In the genomic region with DNA sequence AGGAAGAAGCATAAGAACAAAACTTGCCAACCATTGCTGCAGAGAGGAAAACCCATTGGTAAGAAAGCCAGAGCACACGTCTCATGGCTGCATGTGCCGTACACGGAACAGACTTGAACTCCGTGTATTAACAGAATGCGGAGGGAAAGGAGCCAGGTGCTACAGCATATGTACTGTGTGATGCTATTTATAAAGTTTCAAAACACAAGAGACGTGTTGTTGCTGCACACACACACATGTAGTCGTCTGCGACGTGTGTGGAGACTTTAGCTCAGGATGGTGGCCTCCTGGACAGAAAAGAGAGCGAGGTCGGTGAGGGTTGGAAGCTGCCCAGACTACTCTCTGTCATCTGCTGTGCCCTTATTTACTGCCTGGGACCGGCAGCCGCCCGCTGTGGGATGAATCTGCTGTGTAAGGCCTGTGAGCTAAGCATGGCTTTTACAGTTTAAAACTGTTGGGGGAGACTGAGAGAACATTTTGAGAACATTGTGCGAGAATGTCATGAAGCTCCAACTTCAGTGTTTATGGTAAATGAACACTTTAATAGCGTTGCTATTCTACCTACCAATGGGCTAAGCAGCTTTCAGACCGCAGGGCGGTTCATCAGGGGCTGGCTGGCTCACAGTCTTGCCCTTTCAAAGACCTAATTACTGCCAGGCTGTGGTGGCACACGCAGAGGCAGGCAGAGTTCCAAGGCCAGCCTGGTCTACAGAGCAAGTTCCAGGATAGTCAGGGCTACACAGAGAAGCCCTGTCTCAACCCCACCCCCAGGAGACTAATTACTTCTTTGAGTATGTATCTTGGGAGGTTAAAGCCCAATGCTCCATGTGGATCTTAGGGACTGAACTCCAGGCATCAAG, we compare ENCODE assay signal across 32 mouse cellular contexts. TPM values are rescaled to one million over a fixed set of nuclear protein-coding genes. Genes with fewer than 3 reads are reported as not detected.
DNase-seq lines count a peak whose midpoint lies in the region; ATAC-seq and TF ChIP-seq lines count a peak whose summit lies in the region.
"Had no signal": no experiment of that assay in that cellular context is flagged by ENCODE, and none has a peak within 500 bp of the region (broad histone marks: within the 10 kb centered on the region; RNA-seq: fewer than 3 reads in every experiment).

No protein-coding gene starts in this region.

- no peaks in the 10 kb centered on the region for H3K36me3 ChIP-seq in forebrain, postnatal 0 days (ENCODE audit: insufficient read depth)
- no peaks in the 10 kb centered on the region for H3K36me3 ChIP-seq in forebrain, embryonic 11.5 days (ENCODE audit: control insufficient read depth, insufficient read depth, low read length)
- no peaks in the 10 kb centered on the region for H3K36me3 ChIP-seq in neural tube, embryonic 15.5 days
- H3K36me3 ChIP-seq: forebrain, embryonic 12.5 days; limb, embryonic 13.5 days; liver, embryonic 12.5 days had no signal

- no peaks in the 10 kb centered on the region for H3K27me3 ChIP-seq in forebrain, postnatal 0 days (ENCODE audit: insufficient read depth, low read length)
- no peaks in the 10 kb centered on the region for H3K27me3 ChIP-seq in forebrain, embryonic 11.5 days (ENCODE audit: control insufficient read depth, insufficient read depth, low read length)
- no peaks in the 10 kb centered on the region for H3K27me3 ChIP-seq in neural tube, embryonic 15.5 days (replicated peaks)
- H3K27me3 ChIP-seq: forebrain, embryonic 12.5 days; limb, embryonic 13.5 days; liver, embryonic 12.5 days had no signal

- H3K4me2 ChIP-seq in forebrain, postnatal 0 days (ENCODE audit: low read depth), result no peak overlapping the region
- H3K4me2 ChIP-seq in forebrain, embryonic 11.5 days (ENCODE audit: low read depth, low read length, severe bottlenecking), result no peak overlapping the region
- H3K4me2 ChIP-seq in neural tube, embryonic 15.5 days, result no peak overlapping the region
- H3K4me2 ChIP-seq: forebrain, embryonic 12.5 days; hindbrain, embryonic 14.5 days; limb, embryonic 13.5 days; liver, embryonic 12.5 days; midbrain, embryonic 11.5 days had no signal

- no peak for TF ChIP-seq CTCF in forebrain, postnatal 0 days (IDR thresholded peaks at IDR 0.05; ENCODE audit: low read depth)
- TF ChIP-seq CTCF in layer of hippocampus, adult 2 months (conservative IDR thresholded peaks at IDR 0.05), result no peak

- H3K9me3 ChIP-seq in forebrain, postnatal 0 days (ENCODE audit: low read length), result no peaks in the 10 kb centered on the region
- H3K9me3 ChIP-seq in forebrain, embryonic 11.5 days (ENCODE audit: control insufficient read depth, low read length), result no peaks in the 10 kb centered on the region
- no peaks in the 10 kb centered on the region for H3K9me3 ChIP-seq in neural tube, embryonic 15.5 days (replicated peaks)
- H3K9me3 ChIP-seq: forebrain, embryonic 12.5 days; limb, embryonic 13.5 days; liver, embryonic 12.5 days had no signal

- no peak overlapping the region for H3K9ac ChIP-seq in forebrain, postnatal 0 days
- no peak overlapping the region for H3K9ac ChIP-seq in forebrain, embryonic 11.5 days (ENCODE audit: low read length)
- no peak overlapping the region for H3K9ac ChIP-seq in neural tube, embryonic 15.5 days (replicated peaks)
- H3K9ac ChIP-seq: forebrain, embryonic 12.5 days; hindbrain, embryonic 14.5 days; limb, embryonic 13.5 days; liver, embryonic 12.5 days had no signal

- H3K4me1 ChIP-seq in forebrain, postnatal 0 days (ENCODE audit: insufficient read depth), result no peaks in the 10 kb centered on the region
- no peaks in the 10 kb centered on the region for H3K4me1 ChIP-seq in forebrain, embryonic 11.5 days (replicated peaks; ENCODE audit: control insufficient read depth, insufficient read depth, low read length)
- H3K4me1 ChIP-seq in neural tube, embryonic 15.5 days, result no peaks in the 10 kb centered on the region
- H3K4me1 ChIP-seq: forebrain, embryonic 12.5 days; limb, embryonic 13.5 days; liver, embryonic 12.5 days had no signal

- DNase-seq in forebrain, postnatal 0 days, result peak; percentile 41
- DNase-seq in forebrain, embryonic 11.5 days (ENCODE audit: low spot score), result no peak
- DNase-seq in cerebellum, postnatal 10 days, result peak; percentile 52 to 64
- DNase-seq in layer of hippocampus, adult 2 months (ENCODE audit: low spot score in 2 of 2), result peak in 1 of 2 experiments; percentile 27
- DNase-seq in MN1 (ENCODE audit: low spot score), result no peak
- DNase-seq in left cerebral cortex, postnatal 10 days (ENCODE audit: extremely low spot score in 1 of 2, low spot score in 2 of 2), result no peak
- DNase-seq: adrenal gland, postnatal 25 days; gastrocnemius, postnatal 36 days; heart, adult 2 months; kidney, adult 18-20 months; lung, adult 18-20 months; lung, postnatal 10 days; right cerebral cortex, postnatal 14 days; spleen, adult 18-20 months; thymus, postnatal 25 days had no signal

- WGBS in forebrain, postnatal 0 days, result 73% methylated on average over 19 of the region's 19 CpGs
- 87% methylated on average over 19 of the region's 19 CpGs for WGBS in forebrain, embryonic 11.5 days
- 88% methylated on average over 19 of the region's 19 CpGs for WGBS in neural tube, embryonic 15.5 days

- no peak overlapping the region for H3K27ac ChIP-seq in forebrain, postnatal 0 days (ENCODE audit: low read depth, low read length)
- H3K27ac ChIP-seq in forebrain, embryonic 11.5 days (ENCODE audit: low read depth, low read length), result no peak overlapping the region
- peak overlapping the region; percentile 33; the same call in 1 of the 2 replicates for H3K27ac ChIP-seq in layer of hippocampus, adult 2 months
- no peak overlapping the region for H3K27ac ChIP-seq in neural tube, embryonic 15.5 days (replicated peaks)
- H3K27ac ChIP-seq: forebrain, embryonic 12.5 days; heart, adult 2 months; hindbrain, embryonic 14.5 days; kidney, postnatal 0 days; limb, embryonic 13.5 days; liver, embryonic 12.5 days had no signal

- intact Hi-C loops in left cerebral cortex, postnatal 10 days (cut with DNase I), result no loop called here

- no peak overlapping the region for H3K4me3 ChIP-seq in forebrain, postnatal 0 days (ENCODE audit: low read depth, low read length)
- no peak overlapping the region for H3K4me3 ChIP-seq in forebrain, embryonic 11.5 days (ENCODE audit: low read depth, low read length)
- H3K4me3 ChIP-seq in layer of hippocampus, adult 2 months, result no peak overlapping the region
- H3K4me3 ChIP-seq in neural tube, embryonic 15.5 days (replicated peaks), result no peak overlapping the region
- H3K4me3 ChIP-seq: forebrain, embryonic 12.5 days; heart, adult 2 months; limb, embryonic 13.5 days; liver, embryonic 12.5 days had no signal

- no peak for ATAC-seq in forebrain, postnatal 0 days
- no peak for ATAC-seq in forebrain, embryonic 11.5 days (replicated peaks; ENCODE audit: low FRiP score)
- ATAC-seq in erythroid progenitor cell, adult 5-6 weeks (replicated peaks; ENCODE audit: low FRiP score, poor library complexity, severe bottlenecking), result no peak
- no peak for ATAC-seq in neural tube, embryonic 15.5 days (ENCODE audit: low FRiP score)
- ATAC-seq: inflammation-experienced regulatory T-cells, adult 6 months; liver, embryonic 12.5 days had no signal

RNA-seq across cellular contexts. Expression of gene Gm17657, which starts 6.4 kb away (rescaled TPM):
- not detected in 2 replicates for total RNA-seq in forebrain, postnatal 0 days (2014; rRNA removed)
- not detected in 2 replicates for polyA plus RNA-seq in forebrain, postnatal 0 days (2015; fragmentation: Nextera tagmentation; extraction: Ambion mirVana)
- polyA plus RNA-seq in forebrain, embryonic 11.5 days (2014; fragmentation: Nextera tagmentation; extraction: Ambion mirVana), result not detected in 2 replicates
- not detected for total RNA-seq in layer of hippocampus, adult 2 months (2021)
- not detected in 2 replicates for total RNA-seq in erythroid progenitor cell, adult 5-6 weeks (2015; ENCODE audit: low replicate concordance)
- total RNA-seq in erythroid progenitor cell, adult 5-6 weeks (2017; ENCODE audit: low replicate concordance), result not detected in 2 replicates
- not detected in 2 replicates for polyA plus RNA-seq in neural tube, embryonic 15.5 days (2015; fragmentation: Nextera tagmentation; extraction: Ambion mirVana)
- total RNA-seq in left cerebral cortex, postnatal 10 days (2021), result not detected
- total RNA-seq: adrenal gland, postnatal 25 days; common myeloid progenitor, adult 5-6 weeks; gastrocnemius, adult 18-20 months; gastrocnemius, postnatal 36 days; heart, adult 2 months; heart, postnatal 25 days; layer of hippocampus, adult 8-10 months; left cerebral cortex, postnatal 14 days; megakaryocyte progenitor cell, adult 5-6 weeks had no signal
- polyA plus RNA-seq: embryonic facial prominence, embryonic 11.5 days; forebrain, embryonic 12.5 days; heart, adult 2 months; heart, embryonic 14.5 days; hindbrain, embryonic 14.5 days; kidney, postnatal 0 days; limb, embryonic 13.5 days; liver, embryonic 12.5 days; midbrain, embryonic 11.5 days had no signal

RNA-seq across cellular contexts. Expression of gene Tbc1d22b, which starts 6.5 kb away (rescaled TPM):
- total RNA-seq in forebrain, postnatal 0 days (2014; rRNA removed), result 35.5 and 38.8 TPM in 2 replicates
- 22.4 and 29.3 TPM in 2 replicates for polyA plus RNA-seq in forebrain, postnatal 0 days (2015; fragmentation: Nextera tagmentation; extraction: Ambion mirVana)
- 20.9 and 21.9 TPM in 2 replicates for polyA plus RNA-seq in forebrain, embryonic 11.5 days (2014; fragmentation: Nextera tagmentation; extraction: Ambion mirVana)
- total RNA-seq in layer of hippocampus, adult 2 months (2021), result 10 to 100 TPM; 39.8 to 41.7 TPM
- total RNA-seq in erythroid progenitor cell, adult 5-6 weeks (2015; ENCODE audit: low replicate concordance), result 1.3 and 4.3 TPM in 2 replicates
- total RNA-seq in erythroid progenitor cell, adult 5-6 weeks (2017; ENCODE audit: low replicate concordance), result 3.1 and 3.2 TPM in 2 replicates
- polyA plus RNA-seq in neural tube, embryonic 15.5 days (2015; fragmentation: Nextera tagmentation; extraction: Ambion mirVana), result 25.7 and 29.4 TPM in 2 replicates
- 10 to 100 TPM; 47.1 to 48.1 TPM for total RNA-seq in left cerebral cortex, postnatal 10 days (2021)

RNA-seq across cellular contexts. Expression of gene Tmem217, which starts 9.1 kb away (rescaled TPM):
- not detected in 2 replicates for total RNA-seq in forebrain, postnatal 0 days (2014; rRNA removed)
- polyA plus RNA-seq in forebrain, postnatal 0 days (2015; fragmentation: Nextera tagmentation; extraction: Ambion mirVana), result 0.16 and 0.74 TPM in 2 replicates
- polyA plus RNA-seq in forebrain, embryonic 11.5 days (2014; fragmentation: Nextera tagmentation; extraction: Ambion mirVana), result 0.55 and 0.71 TPM in 2 replicates
- not detected for total RNA-seq in layer of hippocampus, adult 2 months (2021)
- total RNA-seq in erythroid progenitor cell, adult 5-6 weeks (2015; ENCODE audit: low replicate concordance), result not detected in 2 replicates
- not detected in 2 replicates for total RNA-seq in erythroid progenitor cell, adult 5-6 weeks (2017; ENCODE audit: low replicate concordance)
- 1.2 and 1.5 TPM in 2 replicates for polyA plus RNA-seq in neural tube, embryonic 15.5 days (2015; fragmentation: Nextera tagmentation; extraction: Ambion mirVana)
- total RNA-seq in left cerebral cortex, postnatal 10 days (2021), result not detected
- total RNA-seq: gastrocnemius, adult 18-20 months; gastrocnemius, postnatal 36 days; heart, adult 2 months; heart, postnatal 25 days; layer of hippocampus, adult 8-10 months; megakaryocyte progenitor cell, adult 5-6 weeks had no signal
- polyA plus RNA-seq: heart, adult 2 months had no signal

RNA-seq across cellular contexts. Expression of gene Pim1, which starts 52.5 kb away (rescaled TPM):
- 8.7 and 14.6 TPM in 2 replicates for total RNA-seq in forebrain, postnatal 0 days (2014; rRNA removed)
- polyA plus RNA-seq in forebrain, postnatal 0 days (2015; fragmentation: Nextera tagmentation; extraction: Ambion mirVana), result 10.3 and 12.0 TPM in 2 replicates
- polyA plus RNA-seq in forebrain, embryonic 11.5 days (2014; fragmentation: Nextera tagmentation; extraction: Ambion mirVana), result 21.1 and 22.5 TPM in 2 replicates
- total RNA-seq in layer of hippocampus, adult 2 months (2021), result 1 to 10 TPM; 4.2 to 5.6 TPM
- 88.0 and 102 TPM in 2 replicates for total RNA-seq in erythroid progenitor cell, adult 5-6 weeks (2015; ENCODE audit: low replicate concordance)
- total RNA-seq in erythroid progenitor cell, adult 5-6 weeks (2017; ENCODE audit: low replicate concordance), result 143 and 147 TPM in 2 replicates
- polyA plus RNA-seq in neural tube, embryonic 15.5 days (2015; fragmentation: Nextera tagmentation; extraction: Ambion mirVana), result 9.0 and 15.8 TPM in 2 replicates
- 1 to 10 TPM; 3.7 to 5.2 TPM for total RNA-seq in left cerebral cortex, postnatal 10 days (2021)

Comparison
In these comparisons a context has a peak if more than half of its experiments do, and no peak if none do; other contexts are left out.
1. DNase-seq: peak in forebrain, postnatal 0 days (single experiment) and cerebellum, postnatal 10 days (2 of 2); none in forebrain, embryonic 11.5 days (single experiment), MN1 (single experiment) and left cerebral cortex, postnatal 10 days (0 of 2).